Mouse (Mus musculus) heart, adult 8-10 months (tissue): Measurements from ENCODE around the gene Chrm3. TPM values are rescaled to one million over a fixed set of nuclear protein-coding genes. Genes with fewer than 3 reads are reported as not detected.

ENCODE experiments used
- DNase-seq: peaks from one replicate; pipeline ENCODE4 v3.0.0; 2022; ENCODE audit warnings: low spot score
- total RNA-seq, 4 experiments: library from RNA; stranded (reverse); gene quantifications; 2 replicates each; pipeline ENCODE4 v1.2.4; 2022

The Chrm3 gene
- total RNA-seq, 4 experiments from 2014 or later, result 0.78 to 1.8 (median 1.2) TPM

- DNase-seq, result no peak
Observed at GRCm38 (mm10) chr13:9992640-9993039, 368.0 kb downstream of the Chrm3 start.

- no peak for DNase-seq
Observed at GRCm38 (mm10) chr13:9985648-9986047, 375.0 kb downstream of the Chrm3 start.

GRCm38 (mm10) chr13:9983293-9983692 is 377.4 kb downstream of the Chrm3 start:
- DNase-seq, result no peak

- DNase-seq, result no peak
Observed at GRCm38 (mm10) chr13:9977699-9978098, 382.9 kb downstream of the Chrm3 start.

- no peak for DNase-seq
Observed at GRCm38 (mm10) chr13:9973742-9974321, 386.8 kb downstream of the Chrm3 start.

GRCm38 (mm10) chr13:9971845-9972244 is 388.8 kb downstream of the Chrm3 start:
- no peak for DNase-seq

- no peak for DNase-seq
Observed at GRCm38 (mm10) chr13:9952619-9953018, 408.0 kb downstream of the Chrm3 start.

GRCm38 (mm10) chr13:9951376-9951775 is 409.3 kb downstream of the Chrm3 start:
- no peak for DNase-seq

GRCm38 (mm10) chr13:9949091-9949490 is 411.6 kb downstream of the Chrm3 start:
- no peak for DNase-seq

- peak; percentile 10 for DNase-seq
Observed at GRCm38 (mm10) chr13:9940186-9940585, 420.5 kb downstream of the Chrm3 start.

GRCm38 (mm10) chr13:9938798-9939485 is 421.7 kb downstream of the Chrm3 start:
- no peak for DNase-seq

GRCm38 (mm10) chr13:9932714-9933113 is 427.9 kb downstream of the Chrm3 start:
- DNase-seq, result no peak

- no peak for DNase-seq
Observed at GRCm38 (mm10) chr13:9930606-9931005, 430.0 kb downstream of the Chrm3 start.

GRCm38 (mm10) chr13:9929978-9930377 is 430.7 kb downstream of the Chrm3 start:
- no peak for DNase-seq

GRCm38 (mm10) chr13:9921150-9921549 is 439.5 kb downstream of the Chrm3 start:
- no peak for DNase-seq

GRCm38 (mm10) chr13:9912697-9913096 is 447.9 kb downstream of the Chrm3 start:
- no peak for DNase-seq

- no peak for DNase-seq
Observed at GRCm38 (mm10) chr13:9908707-9909106, 451.9 kb downstream of the Chrm3 start.

GRCm38 (mm10) chr13:9907202-9907601 is 453.4 kb downstream of the Chrm3 start:
- DNase-seq, result no peak

- no peak for DNase-seq
Observed at GRCm38 (mm10) chr13:9904455-9904854, 456.2 kb downstream of the Chrm3 start.

- no peak for DNase-seq
Observed at GRCm38 (mm10) chr13:9900653-9901385, 459.8 kb downstream of the Chrm3 start.

GRCm38 (mm10) chr13:9898664-9899369 is 461.8 kb downstream of the Chrm3 start:
- DNase-seq, result no peak

- no peak for DNase-seq
Observed at GRCm38 (mm10) chr13:9897231-9897630, 463.4 kb downstream of the Chrm3 start.
